Mouse (Mus musculus): ENCODE results near the gene Mgst2.

Mgst2 gene

GRCm38 (mm10) chr3:51654303-51655055 lies 5.7 kb upstream of the Mgst2 start:
- DNase-seq (ENCODE audit: low spot score) = no peak

DNA sequence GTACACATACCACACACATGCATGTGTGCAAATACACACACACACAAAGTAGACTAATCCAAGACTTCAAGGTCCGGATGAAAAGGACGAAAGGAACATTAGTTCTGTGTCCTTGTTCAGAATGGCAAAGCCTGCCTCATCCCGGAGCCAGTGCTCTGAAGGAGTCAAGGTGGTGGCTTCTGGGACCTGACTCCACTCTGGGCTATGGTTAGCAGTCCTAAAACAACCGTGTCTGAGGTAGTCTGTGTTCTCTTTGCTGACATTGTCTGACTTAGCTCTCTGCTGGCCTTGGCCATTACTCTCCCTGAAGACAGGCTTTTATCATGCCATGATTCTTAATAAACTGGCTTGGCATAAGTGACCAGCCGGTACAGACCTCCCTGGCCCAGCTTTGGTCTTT lies 745 bp upstream of the Mgst2 start:
- DNase-seq (ENCODE audit: low spot score) = no peak

DNA sequence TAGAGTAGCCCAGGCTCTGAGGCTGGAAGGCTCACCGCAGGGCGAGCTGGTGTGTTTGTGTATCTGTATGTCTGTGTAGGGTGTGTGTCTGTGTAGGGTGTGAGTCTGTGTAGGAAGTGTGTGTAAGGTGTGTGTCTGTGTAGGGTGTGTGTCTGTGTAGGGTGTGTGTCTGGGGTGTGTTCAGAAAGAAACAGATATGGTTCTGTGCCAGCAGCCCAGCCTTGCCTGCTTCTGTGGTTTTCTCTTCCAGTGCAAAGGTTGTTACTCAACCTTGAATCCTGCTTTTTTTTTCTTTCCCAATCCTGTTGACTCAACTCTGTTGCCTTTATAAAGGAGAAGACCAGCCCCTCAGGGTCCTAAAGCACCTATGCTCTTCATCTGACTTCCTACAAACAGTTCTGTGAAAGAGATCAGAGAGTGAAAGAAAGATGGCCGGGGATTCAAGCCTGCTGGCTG lies 689 bp downstream of the Mgst2 start:
- DNase-seq (ENCODE audit: low spot score) = no peak

GRCm38 (mm10) chr3:51661376-51661775 lies 1.2 kb downstream of the Mgst2 start:
- no peak for DNase-seq (ENCODE audit: low spot score)

- no peak for DNase-seq (ENCODE audit: low spot score)
Measured at GRCm38 (mm10) chr3:51661880-51662550, 1.9 kb downstream of the Mgst2 start.

- no peak for DNase-seq (ENCODE audit: low spot score)
Measured at GRCm38 (mm10) chr3:51662557-51662956, 2.4 kb downstream of the Mgst2 start.

GRCm38 (mm10) chr3:51668607-51669006 lies 8.4 kb downstream of the Mgst2 start:
- no peak for DNase-seq (ENCODE audit: low spot score)

DNA sequence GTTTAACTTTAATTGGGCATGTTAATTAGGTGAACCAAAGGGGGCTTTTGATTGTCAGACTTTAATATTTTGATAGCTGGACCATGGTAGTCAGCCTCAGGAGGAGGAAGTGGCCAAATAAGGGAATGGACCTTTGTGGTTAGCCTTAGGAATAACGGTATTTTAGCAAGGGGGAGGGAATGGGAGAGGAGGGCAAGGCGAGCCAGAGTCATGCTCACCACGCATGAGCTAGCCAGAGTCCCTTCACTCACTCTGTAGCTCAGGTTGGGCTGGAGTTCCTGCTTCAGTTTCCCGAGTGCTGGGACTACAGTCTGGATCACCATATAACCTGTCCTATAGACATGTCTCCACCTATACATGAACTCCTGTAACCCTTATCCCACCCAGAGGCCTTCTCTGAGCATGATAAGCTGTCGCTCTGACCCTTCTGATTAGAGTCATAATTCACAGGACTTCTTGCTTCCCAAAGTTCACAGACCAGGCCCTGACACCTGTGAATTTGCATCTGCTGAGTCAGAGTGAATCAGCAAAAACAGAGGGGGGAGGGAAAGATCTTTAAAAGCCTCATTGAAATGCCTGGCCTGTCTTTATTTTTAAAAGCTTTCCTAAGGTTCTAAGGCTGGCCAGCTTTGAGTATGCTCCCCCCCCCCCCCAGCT lies 10.4 kb downstream of the Mgst2 start:
- DNase-seq (ENCODE audit: low spot score) = no peak

DNA sequence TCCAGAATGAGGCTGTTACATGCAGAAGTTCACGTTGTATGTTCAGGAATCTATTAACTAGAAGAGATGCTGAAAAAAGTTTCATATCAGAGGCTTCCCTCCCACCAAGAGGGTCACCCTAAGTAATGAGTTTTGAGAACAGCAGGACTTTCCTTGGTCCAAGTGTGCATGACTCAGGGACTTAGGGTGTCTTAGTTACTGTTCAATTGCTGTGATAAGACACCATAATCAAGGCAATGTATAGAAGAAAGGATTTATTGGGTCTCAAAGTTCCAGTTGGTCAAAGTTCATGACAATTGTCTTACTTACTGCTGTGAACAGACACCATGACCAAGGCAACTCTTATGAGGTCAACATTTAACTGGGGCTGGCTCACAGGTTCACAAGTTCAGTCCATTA lies 10.9 kb downstream of the Mgst2 start:
- no peak for DNase-seq (ENCODE audit: low spot score)

- no peak for DNase-seq (ENCODE audit: low spot score)
Measured at GRCm38 (mm10) chr3:51672631-51673030, 12.5 kb downstream of the Mgst2 start.

- no peak for DNase-seq (ENCODE audit: low spot score)
Measured at GRCm38 (mm10) chr3:51673408-51674086, 13.4 kb downstream of the Mgst2 start.

DNA sequence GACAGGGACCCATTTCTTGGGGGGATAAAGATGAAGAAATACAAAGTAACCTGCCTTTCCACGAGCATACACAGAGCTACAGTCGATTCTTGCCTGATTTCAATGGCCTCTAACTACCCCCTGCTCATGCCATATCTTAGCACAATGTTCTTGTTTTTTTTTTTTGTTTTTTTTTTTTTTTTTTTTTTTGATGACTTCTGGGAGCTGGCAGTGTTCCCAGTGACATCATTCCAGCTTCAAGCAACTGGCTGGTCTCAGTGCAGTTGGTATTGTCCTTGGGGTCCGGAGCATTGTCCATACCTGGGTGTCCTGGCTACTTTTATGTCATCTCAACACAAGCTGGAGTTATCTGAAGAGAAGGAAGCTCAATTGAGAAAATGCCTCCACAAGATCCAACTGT lies 14.8 kb downstream of the Mgst2 start:
- no peak for DNase-seq (ENCODE audit: low spot score)

DNA sequence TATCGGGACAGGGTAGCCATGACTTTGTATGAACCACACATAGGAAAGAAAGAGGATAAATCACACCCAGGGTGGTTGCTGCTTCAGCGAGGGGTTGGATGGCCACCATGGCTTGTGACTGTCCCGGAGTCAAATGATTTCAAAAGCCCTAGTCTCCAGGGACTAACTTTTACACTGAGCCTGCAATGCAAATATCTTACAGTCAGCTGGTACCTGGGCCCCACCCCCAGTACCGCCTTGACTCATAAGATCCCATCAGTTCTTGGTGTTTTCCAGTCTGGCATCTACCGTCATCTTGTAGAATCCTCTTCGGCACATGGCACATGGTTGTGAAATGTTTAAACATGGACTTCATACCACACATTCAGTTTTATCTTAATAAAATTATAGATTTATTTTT lies 25.4 kb downstream of the Mgst2 start:
- DNase-seq (ENCODE audit: low spot score) = no peak

GRCm38 (mm10) chr3:51686316-51686715 lies 26.2 kb downstream of the Mgst2 start:
- no peak for DNase-seq (ENCODE audit: low spot score)

DNA sequence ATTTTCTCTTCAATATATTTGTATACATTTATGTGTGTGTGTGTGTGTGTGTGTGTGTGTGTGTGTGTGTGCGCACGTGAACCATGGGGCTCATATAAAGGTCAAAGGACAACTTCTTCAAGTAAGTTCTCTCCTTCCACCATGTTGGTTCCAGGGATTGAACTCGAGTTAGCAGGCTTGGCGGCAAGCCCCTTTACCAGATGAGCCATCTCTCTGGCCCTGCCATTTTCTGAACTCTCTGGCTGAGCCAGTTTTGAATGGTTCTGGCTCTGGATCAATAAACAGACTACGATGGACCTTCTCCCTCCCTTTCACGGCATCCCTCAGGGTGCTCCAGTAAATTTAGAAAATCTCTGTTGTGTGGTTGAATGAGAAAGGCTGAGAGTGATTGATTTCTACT lies 26.6 kb downstream of the Mgst2 start:
- no peak for DNase-seq (ENCODE audit: low spot score)

GRCm38 (mm10) chr3:51688725-51689124 lies 28.6 kb downstream of the Mgst2 start:
- no peak for DNase-seq (ENCODE audit: low spot score)

- DNase-seq (ENCODE audit: low spot score) = no peak
Measured at GRCm38 (mm10) chr3:51693196-51693595, 33.0 kb downstream of the Mgst2 start.

- DNase-seq (ENCODE audit: low spot score) = no peak
Measured at GRCm38 (mm10) chr3:51694576-51694975, 34.4 kb downstream of the Mgst2 start.

GRCm38 (mm10) chr3:51695713-51696112 lies 35.6 kb downstream of the Mgst2 start:
- no peak for DNase-seq (ENCODE audit: low spot score)

DNA sequence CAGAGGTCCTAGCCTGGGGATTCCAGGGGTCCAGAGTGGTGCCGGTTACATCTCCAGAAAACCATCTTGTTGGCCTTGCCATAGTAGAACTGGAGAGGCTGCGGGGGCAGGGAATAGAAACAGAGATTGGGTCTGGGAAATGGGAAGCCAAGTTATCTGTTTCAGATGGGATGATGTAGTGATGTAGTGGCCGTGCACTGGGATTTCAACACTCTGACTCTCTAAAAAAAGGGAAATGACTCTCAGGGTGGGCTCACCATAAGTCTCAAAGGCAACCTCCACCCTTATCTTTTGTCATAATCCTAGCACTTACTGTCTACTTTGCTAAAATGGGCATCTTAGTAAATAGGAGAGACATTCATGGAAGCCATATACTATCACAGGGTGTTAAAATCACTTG lies 37.8 kb downstream of the Mgst2 start:
- no peak for DNase-seq (ENCODE audit: low spot score)

GRCm38 (mm10) chr3:51700123-51700522 lies 40.0 kb downstream of the Mgst2 start:
- no peak for DNase-seq (ENCODE audit: low spot score)

DNA sequence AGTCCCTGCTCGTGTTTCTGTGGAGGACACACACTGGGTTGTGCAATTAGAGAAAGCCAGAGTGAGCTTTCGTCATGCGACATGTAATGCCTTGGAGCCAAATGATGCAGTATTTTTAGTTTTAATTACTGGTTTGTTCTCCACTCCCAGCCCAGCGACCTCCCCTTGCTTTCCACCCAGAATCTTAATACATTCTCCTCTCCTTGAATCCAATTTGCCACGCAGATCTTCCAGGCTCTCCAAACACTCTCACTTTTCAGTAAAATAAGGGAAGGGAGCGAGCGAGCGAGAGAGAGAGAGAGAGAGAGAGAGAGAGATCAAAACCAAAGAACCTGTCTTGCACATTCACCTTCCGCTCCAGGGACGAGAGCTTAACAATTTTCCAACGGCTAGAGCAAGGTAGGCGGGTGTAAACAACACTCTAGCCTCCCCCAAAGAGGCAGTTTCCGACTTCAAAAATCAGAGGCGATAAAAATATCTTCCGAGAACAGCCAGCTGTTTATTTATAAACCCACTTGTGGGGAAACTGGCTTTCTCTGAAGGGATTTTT lies 40.6 kb downstream of the Mgst2 start:
- DNase-seq (ENCODE audit: low spot score) = peak; percentile 31
